Mouse (Mus musculus) thymus, postnatal 14 days (tissue): Measurements from ENCODE around the gene Hist1h2bf.
A peak's percentile ranks its signal among the peaks of the same experiment; 100 is the strongest.
"Not testable (repeated sequence)": the region's sequence is repeated elsewhere in the genome, so short reads cannot be mapped to it uniquely, and the experiment has no call there.

Source experiments
- DNase-seq: peaks from one replicate; pipeline ENCODE4 v3.0.0; 2021

Gene Hist1h2bf

DNA sequence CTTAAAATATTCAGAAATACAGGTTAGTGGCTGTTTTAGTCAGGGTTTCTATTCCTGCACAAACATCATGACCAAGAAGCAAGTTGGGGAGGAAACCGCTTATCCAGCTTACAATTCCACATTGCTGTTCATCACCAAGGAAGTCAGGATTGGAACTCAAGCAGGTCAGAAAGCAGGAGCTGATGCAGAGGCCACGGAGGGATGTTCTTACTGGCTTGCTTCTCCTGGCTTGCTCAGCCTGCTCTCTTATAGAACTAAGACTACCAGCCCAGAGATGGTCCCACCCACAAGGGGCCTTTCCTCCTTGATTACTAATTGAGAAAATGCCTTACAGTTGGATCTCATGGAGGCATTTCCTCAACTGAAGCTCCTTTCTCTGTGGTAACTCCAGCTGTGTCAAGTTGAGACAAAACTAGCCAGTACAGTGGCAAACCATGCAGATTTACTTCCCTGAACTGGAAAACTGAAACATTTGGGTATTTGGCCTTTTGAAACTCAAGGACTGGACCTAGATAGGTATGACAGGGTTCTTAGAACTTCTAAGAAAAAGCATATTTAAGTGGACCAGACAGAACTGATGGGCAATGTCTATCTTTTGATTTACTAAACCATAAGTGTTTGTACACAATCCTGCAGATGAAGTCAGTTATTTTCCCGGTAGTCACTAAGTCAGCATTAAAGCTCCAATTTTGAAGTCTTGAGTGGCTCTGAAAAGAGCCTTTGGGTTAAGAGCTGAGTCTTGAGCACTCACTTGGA, 31.6 kb downstream of the Hist1h2bf start:
- not testable (repeated sequence) for DNase-seq

DNA sequence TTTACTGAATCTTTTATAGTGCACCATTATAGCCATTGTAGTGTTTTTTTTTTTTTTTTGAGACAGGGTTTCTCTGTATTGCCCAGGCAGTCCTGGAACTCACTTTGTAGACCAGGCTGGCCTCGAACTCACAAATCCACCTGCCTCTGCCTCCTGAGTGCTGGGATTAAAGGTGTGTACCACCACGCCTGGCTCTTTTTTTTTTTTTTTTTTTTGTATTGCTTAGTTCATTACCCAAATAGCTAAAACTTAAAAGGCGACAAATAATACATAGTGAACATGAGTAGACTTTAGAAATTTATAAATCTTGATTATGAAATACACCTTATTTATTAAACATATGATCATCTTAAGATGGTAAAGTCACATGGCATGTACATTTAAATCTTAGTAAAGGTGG, 32.5 kb downstream of the Hist1h2bf start:
- DNase-seq, result no peak

- not testable (repeated sequence) for DNase-seq
These were observed 34.2 kb downstream of the Hist1h2bf start for GRCm38 (mm10) chr13:23539821-23540220.

DNA sequence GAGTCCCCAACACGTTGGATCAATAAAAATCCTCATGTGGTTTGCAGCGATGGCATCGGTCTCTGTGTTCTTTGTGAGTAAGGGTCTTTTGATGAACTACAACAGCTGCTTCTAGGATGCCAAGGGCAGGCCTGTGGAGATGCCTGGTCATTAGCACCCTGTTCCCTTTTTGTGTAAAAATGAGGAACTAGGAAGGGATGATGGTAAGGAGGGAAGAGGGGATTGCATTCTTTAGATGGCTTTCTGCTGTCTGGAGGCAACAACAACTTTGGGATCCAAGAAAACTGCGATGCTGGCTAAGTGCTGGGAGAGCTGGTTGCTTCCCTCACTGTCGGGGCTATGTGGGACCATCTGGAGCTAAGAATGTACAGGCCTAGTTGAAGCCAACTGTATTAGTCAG, 35.7 kb downstream of the Hist1h2bf start:
- DNase-seq, result no peak

GRCm38 (mm10) chr13:23537006-23537710, 36.8 kb downstream of the Hist1h2bf start:
- DNase-seq, result no peak

- no peak for DNase-seq
These were observed 37.7 kb downstream of the Hist1h2bf start for GRCm38 (mm10) chr13:23536076-23536822.

GRCm38 (mm10) chr13:23535137-23536075, 38.6 kb downstream of the Hist1h2bf start, which contains the start of gene Hist1h3g:
TSS of gene Hist1h3g (plus strand) at chr13:23535422.
- peak; percentile 92 for DNase-seq

- no peak for DNase-seq
These were observed 39.4 kb downstream of the Hist1h2bf start for GRCm38 (mm10) chr13:23534368-23535131.

DNA sequence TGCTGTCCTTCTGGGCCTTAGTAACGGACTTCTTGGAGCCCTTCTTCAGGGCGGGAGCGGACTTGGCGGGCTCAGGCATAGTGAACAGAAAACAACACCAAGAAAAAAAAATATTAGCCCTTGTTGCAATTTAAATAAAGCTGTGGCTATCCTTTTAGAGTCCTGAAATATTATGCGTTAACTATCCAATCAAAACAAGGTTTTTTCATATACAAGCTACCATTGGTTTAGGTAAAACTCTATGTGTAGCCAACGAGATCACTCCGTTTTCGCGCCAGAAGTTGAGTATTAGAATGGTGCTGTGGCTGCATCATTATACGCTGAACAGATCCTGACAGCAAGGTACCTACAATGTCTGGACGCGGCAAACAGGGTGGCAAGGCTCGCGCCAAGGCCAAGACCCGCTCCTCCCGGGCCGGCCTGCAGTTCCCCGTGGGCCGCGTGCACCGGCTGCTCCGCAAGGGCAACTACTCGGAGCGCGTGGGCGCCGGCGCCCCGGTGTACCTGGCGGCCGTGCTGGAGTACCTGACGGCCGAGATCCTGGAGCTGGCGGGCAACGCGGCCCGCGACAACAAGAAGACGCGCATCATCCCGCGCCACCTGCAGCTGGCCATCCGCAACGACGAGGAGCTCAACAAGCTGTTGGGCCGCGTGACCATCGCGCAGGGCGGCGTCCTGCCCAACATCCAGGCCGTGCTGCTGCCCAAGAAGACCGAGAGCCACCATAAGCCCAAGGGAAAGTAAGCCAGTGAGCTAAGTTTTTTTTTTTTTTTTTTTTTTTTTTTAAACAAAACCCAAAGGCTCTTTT, 40.2 kb downstream of the Hist1h2bf start, which contains the start of gene Hist1h2af:
TSS of gene Hist1h2af (plus strand) at position 347 of the 808 bp plus-strand sequence.
- DNase-seq, result peak; percentile 72

DNA sequence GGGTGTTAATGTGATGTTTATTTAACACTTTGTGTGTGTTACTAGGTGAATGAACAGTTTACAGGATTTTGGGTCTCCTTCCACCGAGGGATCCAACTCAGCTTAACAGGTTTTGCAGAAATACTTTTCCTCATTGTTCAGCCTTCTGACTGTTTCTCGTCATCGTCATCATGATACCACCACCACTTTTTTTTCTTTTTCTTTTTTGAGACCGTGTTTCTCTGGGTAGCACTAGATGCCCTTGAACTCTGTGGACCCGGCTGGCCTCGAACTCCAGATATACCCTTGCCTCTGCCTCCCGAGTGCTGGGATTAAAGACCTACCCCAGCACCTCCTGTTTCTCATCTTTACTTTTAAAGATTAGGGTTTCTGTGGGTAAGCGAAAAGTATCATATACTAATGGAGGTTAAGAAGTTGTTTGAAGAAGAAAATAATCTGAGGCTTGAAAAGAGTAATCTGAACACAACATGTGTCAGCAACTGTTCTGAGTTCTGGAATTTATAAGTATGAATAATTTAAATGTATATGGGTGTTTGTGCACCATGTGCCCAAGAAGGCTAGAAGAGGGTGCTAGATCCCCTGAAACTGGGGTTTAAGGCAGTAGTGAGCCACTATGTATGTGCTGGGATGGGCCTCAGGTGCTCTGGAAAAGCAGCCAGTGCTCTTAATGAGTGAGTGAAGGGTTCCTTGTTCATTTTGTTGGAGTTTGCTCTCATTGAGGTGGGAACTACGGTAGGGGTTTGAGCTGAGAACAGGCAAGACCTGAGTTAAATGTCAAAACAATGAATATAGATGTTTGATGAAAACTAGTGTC, 41.5 kb downstream of the Hist1h2bf start:
- DNase-seq, result no peak

DNA sequence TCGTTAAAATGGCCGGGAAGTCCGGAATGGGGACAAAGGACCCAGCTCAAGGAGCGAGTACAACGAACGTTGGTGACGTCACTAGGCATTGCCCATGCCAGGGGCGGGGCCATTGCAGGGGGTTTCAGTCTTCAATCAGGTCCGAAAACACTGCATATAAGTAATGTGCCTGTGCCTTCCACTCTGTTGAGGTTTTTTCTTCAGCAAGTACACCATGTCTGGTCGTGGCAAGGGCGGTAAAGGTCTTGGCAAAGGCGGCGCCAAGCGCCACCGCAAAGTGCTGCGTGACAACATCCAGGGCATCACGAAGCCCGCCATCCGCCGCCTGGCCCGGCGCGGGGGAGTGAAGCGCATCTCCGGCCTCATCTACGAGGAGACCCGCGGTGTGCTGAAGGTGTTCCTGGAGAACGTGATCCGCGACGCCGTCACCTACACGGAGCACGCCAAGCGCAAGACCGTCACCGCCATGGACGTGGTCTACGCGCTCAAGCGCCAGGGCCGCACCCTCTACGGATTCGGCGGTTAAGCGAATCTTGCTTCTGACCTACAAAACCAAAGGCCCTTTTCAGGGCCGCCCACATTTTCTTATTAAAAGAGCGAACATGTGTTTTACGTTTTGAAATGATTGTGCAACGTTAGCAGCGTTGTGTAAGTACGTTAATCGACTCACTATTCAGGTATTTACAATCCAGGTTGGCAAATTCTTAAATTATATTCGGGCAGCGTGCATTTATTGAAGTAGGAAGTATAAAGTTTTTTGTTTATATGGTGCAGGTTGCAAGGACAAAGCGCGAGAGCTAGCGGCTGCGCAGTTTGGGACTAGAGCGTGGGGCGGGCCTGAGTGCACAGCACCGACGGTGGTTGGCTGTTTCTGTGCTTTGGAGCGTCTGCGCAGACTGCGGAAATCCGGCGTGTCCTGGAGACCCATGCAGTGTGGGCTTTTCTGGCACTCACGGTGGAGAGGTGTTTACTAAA, 42.8 kb downstream of the Hist1h2bf start, which contains the start of gene Hist1h4h:
TSS of gene Hist1h4h (plus strand) at position 150 of the 975 bp plus-strand sequence.
- DNase-seq, result peak; percentile 98

DNA sequence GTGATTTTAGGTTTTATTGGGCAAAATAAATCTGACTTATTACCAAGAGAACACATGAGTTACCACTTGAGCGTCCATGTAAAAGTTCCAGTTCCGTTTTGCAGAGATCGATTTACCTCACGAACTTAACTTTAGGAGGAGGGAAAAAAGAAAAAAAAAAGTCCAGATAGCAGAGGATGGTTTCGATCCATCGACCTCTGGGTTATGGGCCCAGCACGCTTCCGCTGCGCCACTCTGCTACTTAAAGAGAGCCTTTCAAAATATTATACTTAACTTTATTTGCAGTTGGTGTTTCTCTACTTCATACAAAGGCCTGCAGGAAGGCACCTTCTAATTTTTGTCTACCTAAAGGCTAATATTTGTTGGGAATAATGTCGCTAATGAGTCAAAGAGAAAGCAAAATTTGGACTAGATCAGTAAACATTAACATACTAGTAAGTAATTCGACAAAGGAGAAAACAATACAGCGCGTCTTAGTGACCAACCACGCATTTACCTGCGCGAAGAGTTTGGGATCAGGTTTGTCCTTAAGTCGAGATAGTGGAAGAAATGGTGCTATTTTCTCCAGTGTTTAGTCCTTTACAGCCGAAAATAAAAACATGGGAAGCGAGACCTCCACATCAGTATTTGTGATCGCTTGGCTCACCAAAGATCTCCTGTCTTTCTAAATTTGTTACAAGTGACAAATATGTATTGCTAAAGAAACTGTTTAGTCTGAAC, 43.7 kb downstream of the Hist1h2bf start:
- DNase-seq, result peak; percentile 76

GRCm38 (mm10) chr13:23529480-23530165, 44.4 kb downstream of the Hist1h2bf start:
- no peak for DNase-seq

DNA sequence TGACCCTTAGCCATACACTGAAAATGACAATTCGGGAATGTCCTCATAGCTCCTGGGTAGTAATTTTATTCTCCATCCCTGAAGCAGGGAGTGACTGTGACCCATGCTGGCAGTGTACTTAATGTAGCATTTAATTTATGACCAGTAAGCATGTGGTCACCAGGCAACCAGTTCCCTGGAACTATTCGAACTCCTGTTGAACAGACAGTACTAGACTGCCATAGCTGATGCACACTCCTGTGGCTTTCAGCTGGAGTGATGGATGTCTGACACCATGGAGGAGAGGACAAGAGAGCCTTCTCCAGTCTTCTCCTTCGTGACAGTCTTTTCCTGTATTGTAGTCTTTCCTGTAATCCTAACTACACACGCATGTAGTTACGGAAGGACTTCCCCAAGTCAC, 45.0 kb downstream of the Hist1h2bf start:
- no peak for DNase-seq

DNA sequence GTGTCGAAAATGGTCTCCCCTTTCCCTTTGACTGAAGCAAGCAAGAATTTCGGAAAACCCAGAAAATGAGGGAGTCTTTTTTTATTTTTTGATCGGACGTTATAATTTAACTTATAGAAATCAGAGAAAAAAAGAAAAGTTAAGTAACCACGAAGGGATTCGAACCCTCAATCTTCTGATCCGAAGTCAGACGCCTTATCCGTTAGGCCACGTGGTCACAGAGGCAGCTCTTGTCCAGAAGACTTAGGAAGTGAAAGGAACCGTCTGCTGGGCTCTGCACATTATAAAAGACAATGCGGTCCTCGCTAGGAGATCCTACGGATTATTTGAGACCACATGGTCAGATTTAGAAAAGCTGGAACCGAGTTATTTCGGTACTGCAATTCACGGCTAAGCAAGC, 47.7 kb downstream of the Hist1h2bf start:
- peak; percentile 91 for DNase-seq

DNA sequence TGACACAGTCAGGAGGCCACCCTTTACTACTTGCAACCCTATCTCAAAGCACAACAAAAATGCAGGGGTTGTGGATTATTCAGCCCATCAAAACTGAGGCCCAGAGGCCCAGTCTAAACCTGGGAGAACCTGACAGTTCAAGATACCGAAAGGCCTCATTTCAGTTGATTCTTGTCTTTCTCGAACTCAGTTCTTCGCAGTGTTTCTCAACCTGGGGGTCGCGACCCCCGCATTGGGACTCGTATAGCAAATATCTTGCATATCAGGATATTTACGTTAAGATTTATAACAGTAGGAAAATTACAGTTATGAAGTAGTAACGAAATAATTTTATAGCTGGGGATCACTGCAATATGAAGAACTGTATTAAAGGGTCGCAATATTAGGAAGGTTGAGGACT, 48.1 kb downstream of the Hist1h2bf start:
- DNase-seq, result no peak

GRCm38 (mm10) chr13:23524654-23525053, 49.3 kb downstream of the Hist1h2bf start:
- peak; percentile 70 for DNase-seq
